Mouse (Mus musculus): Measurements from ENCODE around the gene Myo1e. TPM values are rescaled to one million over a fixed set of nuclear protein-coding genes. Genes with fewer than 3 reads are reported as not detected.

The Myo1e gene
- total and polyA plus RNA-seq, 2 experiments from 2014 or later, result 3.6 to 6.2 TPM

DNA sequence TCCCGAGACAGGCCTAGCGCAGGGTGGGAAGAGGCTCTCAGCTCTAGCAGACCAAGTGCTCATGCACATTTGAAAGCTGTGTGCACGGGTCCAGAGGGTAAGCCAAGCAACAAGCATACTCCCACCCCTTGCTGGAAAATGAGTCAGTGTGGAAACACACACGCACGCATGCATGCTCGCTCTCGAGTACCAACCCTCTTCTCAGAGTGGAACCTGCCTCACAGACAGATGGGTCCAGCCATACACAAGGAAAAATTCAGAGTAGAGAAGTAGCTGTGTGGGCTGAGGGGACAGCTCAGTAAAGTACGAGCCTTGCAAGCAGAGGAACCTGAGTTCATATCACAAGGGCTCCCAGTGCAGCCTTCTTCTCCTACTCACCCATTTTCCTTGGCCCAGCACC, 202.6 kb downstream of the Myo1e start:
- no peak for TF ChIP-seq CTCF (IDR thresholded peaks at IDR 0.05; ENCODE audit: low read depth)
- Histone ChIP-seq H3K36me3 (ENCODE audit: insufficient read depth) (peaks cover 35% of the 10 kb centered on the region), H3K4me2 (ENCODE audit: low read depth) (no peak overlapping the region), H3K9me3 (ENCODE audit: low read length) (no peaks in the 10 kb centered on the region), H3K9ac (no peak overlapping the region), H3K27ac (ENCODE audit: low read depth, low read length) (no peak overlapping the region), H3K27me3 (ENCODE audit: insufficient read depth, low read length) (no peaks in the 10 kb centered on the region), H3K4me3 (ENCODE audit: low read depth, low read length) (no peak overlapping the region), H3K4me1 (ENCODE audit: insufficient read depth) (no peaks in the 10 kb centered on the region)
- no peak for DNase-seq
- no peak for ATAC-seq
- WGBS, result 94% methylated on average over 8 of the region's 8 CpGs

DNA sequence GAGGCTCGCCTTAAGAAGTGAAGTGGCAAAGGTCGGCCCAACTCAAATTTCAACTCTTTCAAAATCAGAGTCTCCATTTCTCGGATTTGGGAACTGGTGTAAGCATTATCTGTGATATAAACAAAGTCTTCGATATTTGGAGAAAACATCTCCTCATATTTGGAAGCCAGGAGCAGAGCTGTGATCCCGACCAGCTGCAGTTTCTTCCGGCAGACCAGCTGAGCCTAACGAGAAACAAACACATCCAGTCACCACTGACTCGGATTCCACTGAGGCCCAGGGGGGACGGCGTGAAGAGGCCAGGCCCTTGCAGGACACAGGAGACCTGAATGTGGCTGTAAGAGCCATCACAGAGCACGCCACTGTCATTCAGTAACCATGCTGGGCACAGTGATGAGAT, 203.5 kb downstream of the Myo1e start:
- Histone ChIP-seq H3K9me3 (ENCODE audit: low read length) (no peaks in the 10 kb centered on the region), H3K27me3 (ENCODE audit: insufficient read depth, low read length) (no peaks in the 10 kb centered on the region), H3K4me1 (ENCODE audit: insufficient read depth) (no peaks in the 10 kb centered on the region), H3K4me3 (ENCODE audit: low read depth, low read length) (no peak overlapping the region), H3K4me2 (ENCODE audit: low read depth) (no peak overlapping the region), H3K9ac (no peak overlapping the region), H3K27ac (ENCODE audit: low read depth, low read length) (no peak overlapping the region), H3K36me3 (ENCODE audit: insufficient read depth) (peaks cover 35% of the 10 kb centered on the region)
- ATAC-seq, result no peak
- TF ChIP-seq CTCF (IDR thresholded peaks at IDR 0.05; ENCODE audit: low read depth), result no peak
- DNase-seq, result no peak
- WGBS, result 86% methylated on average over 11 of the region's 11 CpGs

DNA sequence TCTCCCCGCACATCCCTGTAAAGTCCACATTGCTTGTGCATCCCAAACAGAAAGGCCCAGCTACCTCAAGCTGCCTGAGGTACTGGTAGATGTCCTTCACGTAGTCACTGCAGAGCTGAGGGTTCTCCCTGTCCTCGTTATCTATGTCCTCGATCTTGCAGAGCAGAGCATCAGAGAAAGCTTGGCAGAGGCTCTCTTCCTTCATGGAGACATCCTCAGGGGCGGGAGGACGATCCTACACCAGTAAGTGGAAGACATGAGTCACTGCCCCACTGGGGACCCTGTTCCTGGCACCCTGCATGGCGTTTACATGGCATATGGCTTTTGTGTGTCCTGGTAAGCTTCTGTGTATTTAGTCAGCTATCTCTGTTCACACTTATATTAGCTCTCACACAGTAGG, 205.9 kb downstream of the Myo1e start:
- no peak overlapping the region for H3K27ac ChIP-seq (ENCODE audit: low read depth, low read length)
- H3K4me1 ChIP-seq (ENCODE audit: insufficient read depth), result no peaks in the 10 kb centered on the region
- ATAC-seq, result no peak
- DNase-seq, result no peak
- no peak overlapping the region for H3K4me2 ChIP-seq (ENCODE audit: low read depth)
- WGBS, result 89% methylated on average over 7 of the region's 7 CpGs
- no peak overlapping the region for H3K9ac ChIP-seq
- no peak overlapping the region for H3K4me3 ChIP-seq (ENCODE audit: low read depth, low read length)
- no peaks in the 10 kb centered on the region for H3K9me3 ChIP-seq (ENCODE audit: low read length)
- no peak for TF ChIP-seq CTCF (IDR thresholded peaks at IDR 0.05; ENCODE audit: low read depth)
- no peaks in the 10 kb centered on the region for H3K27me3 ChIP-seq (ENCODE audit: insufficient read depth, low read length)
- peaks cover 34% of the 10 kb centered on the region for H3K36me3 ChIP-seq (ENCODE audit: insufficient read depth)

DNA sequence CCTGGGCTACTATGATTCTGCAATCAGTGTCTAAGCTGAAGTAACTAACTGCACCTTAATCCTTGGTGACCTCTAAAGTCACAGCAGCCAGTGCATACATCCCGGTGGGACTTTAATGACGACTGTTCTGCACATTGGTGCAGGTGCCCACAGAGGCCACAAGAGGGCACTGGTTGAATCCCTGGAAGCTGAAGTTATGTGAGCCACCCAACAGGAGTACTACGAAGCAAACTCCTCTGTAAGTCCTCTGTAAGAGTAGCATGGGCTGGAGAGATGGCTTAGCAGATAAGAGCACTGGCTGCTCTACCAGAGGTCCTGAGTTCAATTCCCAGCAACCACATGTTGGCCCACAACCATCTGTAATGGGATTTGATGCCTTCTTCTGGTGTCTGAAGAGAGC, 209.3 kb downstream of the Myo1e start:
- no peak for DNase-seq
- no peaks in the 10 kb centered on the region; the same call in 1 of the 2 replicates for H3K4me1 ChIP-seq (ENCODE audit: insufficient read depth)
- WGBS, result 78% methylated on average over 3 of the region's 3 CpGs

DNA sequence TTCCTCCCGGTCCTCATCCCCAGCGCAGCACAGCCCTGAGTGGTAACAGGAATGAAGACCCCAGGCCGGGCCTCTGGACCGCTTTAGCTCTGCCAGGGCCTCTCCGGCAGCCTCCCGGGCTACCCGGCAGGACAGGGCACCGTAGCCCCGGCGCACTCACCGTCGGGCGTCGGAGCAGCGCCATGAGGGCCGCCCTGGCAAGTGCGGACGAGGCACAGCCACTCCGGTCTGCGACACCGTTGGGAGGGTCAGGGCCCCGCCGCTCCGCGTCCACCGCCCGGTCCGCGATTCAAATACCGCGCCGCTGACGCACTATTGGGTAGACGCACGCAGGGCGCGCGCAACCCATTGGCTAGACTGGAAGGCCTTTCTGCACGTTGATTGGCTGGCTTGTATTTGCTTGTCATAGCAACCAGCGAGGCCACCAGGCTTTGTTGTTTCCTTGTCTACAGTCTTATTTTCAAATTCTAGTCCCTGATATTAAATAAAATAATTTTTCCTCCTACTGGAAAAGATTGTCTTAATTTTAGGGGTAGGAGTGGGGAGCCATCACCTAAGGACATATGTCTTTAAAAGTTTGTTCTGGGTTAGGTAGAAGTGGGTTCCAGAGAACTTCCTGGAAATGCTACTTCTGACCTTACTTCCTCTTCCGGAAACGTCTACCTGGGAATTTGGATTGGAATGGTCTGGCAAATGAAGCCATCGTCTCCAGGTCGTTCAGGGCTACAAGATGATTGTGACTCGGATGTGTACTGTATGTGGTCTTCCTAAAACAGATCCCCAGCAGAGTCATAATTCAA, 214.3 kb downstream of the Myo1e start, which contains the start of gene Ccnb2:
TSS of gene Ccnb2 (minus strand) at position 291 of the 800 bp plus-strand sequence.
- Histone ChIP-seq H3K4me1 (ENCODE audit: insufficient read depth) (no peaks in the 10 kb centered on the region; the same call in 1 of the 2 replicates), H3K27me3 (ENCODE audit: insufficient read depth, low read length) (no peaks in the 10 kb centered on the region), H3K9ac (peak within 1 kb of the TSS; percentile 22; the same call in 1 of the 2 replicates), H3K36me3 (ENCODE audit: insufficient read depth) (peaks cover 24% of the 10 kb centered on the region; the same call in 1 of the 2 replicates), H3K4me2 (ENCODE audit: low read depth) (peak within 1 kb of the TSS; percentile 95), H3K9me3 (ENCODE audit: low read length) (no peaks in the 10 kb centered on the region), H3K27ac (ENCODE audit: low read depth, low read length) (no peak within 1 kb of the TSS), H3K4me3 (ENCODE audit: low read depth, low read length) (peak within 1 kb of the TSS; percentile 43)
- ATAC-seq (peak; percentile 100), DNase-seq (peak; percentile 93)
- 4% methylated on average over 45 of the region's 45 CpGs for WGBS
- TF ChIP-seq CTCF (IDR thresholded peaks at IDR 0.05; ENCODE audit: low read depth), result no peak

More for the DNA sequence above, 209.3 kb downstream of the Myo1e start:
- no peak overlapping the region for H3K27ac ChIP-seq (ENCODE audit: low read depth, low read length)
- peak; percentile 47 for TF ChIP-seq CTCF (IDR thresholded peaks at IDR 0.05; ENCODE audit: low read depth)
- no peak for ATAC-seq
- peaks cover 26% of the 10 kb centered on the region for H3K36me3 ChIP-seq (ENCODE audit: insufficient read depth)
- H3K4me3 ChIP-seq (ENCODE audit: low read depth, low read length), result no peak overlapping the region
- H3K9ac ChIP-seq, result no peak overlapping the region
- H3K27me3 ChIP-seq (ENCODE audit: insufficient read depth, low read length), result no peaks in the 10 kb centered on the region
- H3K4me2 ChIP-seq (ENCODE audit: low read depth), result no peak overlapping the region
- no peaks in the 10 kb centered on the region for H3K9me3 ChIP-seq (ENCODE audit: low read length)

DNA sequence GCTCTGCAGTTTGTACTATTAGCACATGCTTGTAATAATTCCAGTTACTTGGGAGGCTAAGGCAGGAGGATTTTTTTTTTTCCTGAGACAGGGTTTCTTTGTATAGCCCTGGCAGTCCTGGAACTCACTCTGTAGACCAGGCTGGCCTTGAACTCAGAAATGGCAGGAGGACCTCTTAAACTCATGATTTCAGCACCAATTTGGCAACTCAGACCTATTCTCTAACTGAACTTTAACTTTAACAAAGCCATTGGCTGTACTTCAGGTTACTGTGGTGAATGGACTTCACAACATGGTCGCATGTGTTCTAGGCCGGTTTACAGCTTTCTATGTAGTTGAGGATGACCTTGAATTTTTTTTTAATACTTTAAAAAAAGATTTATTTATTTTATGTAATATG, 215.5 kb downstream of the Myo1e start:
- H3K9me3 ChIP-seq (ENCODE audit: low read length), result no peaks in the 10 kb centered on the region
- no peak overlapping the region for H3K4me3 ChIP-seq (ENCODE audit: low read depth, low read length)
- H3K27me3 ChIP-seq (ENCODE audit: insufficient read depth, low read length), result no peaks in the 10 kb centered on the region
- no peak for TF ChIP-seq CTCF (IDR thresholded peaks at IDR 0.05; ENCODE audit: low read depth)
- no peak overlapping the region for H3K27ac ChIP-seq (ENCODE audit: low read depth, low read length)
- no peak for ATAC-seq
- no peaks in the 10 kb centered on the region; the same call in 1 of the 2 replicates for H3K4me1 ChIP-seq (ENCODE audit: insufficient read depth)
- 95% methylated on average over 2 of the region's 2 CpGs for WGBS
- peaks cover 35% of the 10 kb centered on the region for H3K36me3 ChIP-seq (ENCODE audit: insufficient read depth)
- no peak overlapping the region for H3K4me2 ChIP-seq (ENCODE audit: low read depth)
- H3K9ac ChIP-seq, result no peak overlapping the region
- DNase-seq, result no peak

DNA sequence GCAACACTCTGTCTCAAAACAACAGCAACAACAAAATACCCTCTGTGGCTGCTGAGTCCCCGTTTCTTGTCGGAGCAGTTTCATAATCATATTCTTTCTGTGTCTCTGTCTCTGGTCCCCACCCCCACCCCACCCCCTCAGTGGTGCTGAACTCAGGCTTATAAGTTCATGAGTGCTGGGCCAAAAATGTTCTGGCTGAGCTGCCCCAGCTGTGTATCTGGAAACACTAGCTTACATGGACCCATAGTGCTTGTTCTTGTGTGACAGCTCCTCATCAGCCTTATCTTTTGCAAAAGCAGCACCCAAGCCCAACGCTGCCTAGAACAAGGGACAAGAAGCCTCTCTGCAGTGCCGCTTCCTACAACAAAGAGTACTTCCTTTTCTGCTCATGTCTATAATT, 232.8 kb downstream of the Myo1e start:
- no peak overlapping the region for H3K27ac ChIP-seq (ENCODE audit: low read depth, low read length)
- no peak for TF ChIP-seq CTCF (IDR thresholded peaks at IDR 0.05; ENCODE audit: low read depth)
- ATAC-seq (no peak), DNase-seq (no peak)
- H3K4me2 ChIP-seq (ENCODE audit: low read depth), result no peak overlapping the region
- H3K4me3 ChIP-seq (ENCODE audit: low read depth, low read length), result no peak overlapping the region
- H3K27me3 ChIP-seq (ENCODE audit: insufficient read depth, low read length), result no peaks in the 10 kb centered on the region
- 89% methylated on average over 4 of the region's 4 CpGs for WGBS
- H3K9me3 ChIP-seq (ENCODE audit: low read length), result no peaks in the 10 kb centered on the region
- H3K9ac ChIP-seq, result no peak overlapping the region
- peaks cover 39% of the 10 kb centered on the region for H3K36me3 ChIP-seq (ENCODE audit: insufficient read depth)
- H3K4me1 ChIP-seq (ENCODE audit: insufficient read depth), result no peaks in the 10 kb centered on the region

Measured in forebrain, postnatal 0 days (tissue).